In genomic region chr7:126796350-126796932, GRCm38 (mm10) we compare ENCODE assay signal across 1 mouse cellular context.
TF ChIP-seq lines count a peak whose summit lies in the region.

No protein-coding gene starts in this region.

TF ChIP-seq in MEL, 35 proteins besides CTCF, POLR2A, EP300 and RAD21 (continued from another document):
- TF ChIP-seq MEF2A (IDR thresholded peaks at IDR 0.05; ENCODE audit: extremely low read depth, insufficient replicate concordance, low read depth, low read length, poor library complexity, severe bottlenecking) (no peak), HCFC1 (IDR thresholded peaks at IDR 0.05; ENCODE audit: low read depth, low read length) (no peak), CHD1 (IDR thresholded peaks at IDR 0.05; ENCODE audit: low read depth, low read length) (no peak)
TF ChIP-seq in MEL: peak in this region for 1.
